Mouse (Mus musculus) regulatory T cell (primary cell): ENCODE results near the gene Nr1h5.

Experiments
- in situ Hi-C: fragments of 300-600 bp; cut with MboI, MseI; formaldehyde crosslinking; loops from one replicate; pipeline ENCODE4 v1.15.1; 2025; ENCODE audit warnings: high pct_unique_total_duplicates

The Nr1h5 gene

GRCm38 (mm10) chr3:102964033-102964432 is at the start of gene Nr1h5:
Nr1h5 (minus strand) TSS chr3:102964133.
- in situ Hi-C loops = no loop called here

GRCm38 (mm10) chr3:103001595-103001994 is 37.7 kb upstream of the Nr1h5 start:
- in situ Hi-C loops = loop anchor here (10.0 kb wide), 1 partner anchor 297 kb away; no protein-coding TSS in a partner anchor

- in situ Hi-C loops = no loop called here
These were observed 33.7 kb upstream of the Nr1h5 start for GRCm38 (mm10) chr3:102997591-102997990.

DNA sequence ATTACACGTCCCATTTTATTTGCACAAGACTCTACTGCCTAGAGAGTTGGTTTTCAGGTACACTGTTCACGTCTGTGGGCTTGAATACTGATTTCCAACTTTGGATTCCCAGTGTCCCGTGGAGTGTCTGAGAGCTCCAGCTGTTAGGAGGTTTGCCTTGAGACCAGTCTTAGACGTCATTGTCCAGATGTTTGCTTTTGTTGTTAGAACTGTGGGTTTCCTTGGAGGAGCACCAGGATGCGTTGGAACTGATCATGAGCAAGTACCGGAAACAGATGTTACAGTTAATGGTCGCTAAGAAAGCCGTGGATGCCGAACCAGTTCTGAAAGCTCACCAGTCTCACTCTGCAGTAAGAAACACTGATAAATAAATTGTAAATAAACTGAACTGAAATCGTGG is 33.1 kb upstream of the Nr1h5 start:
- in situ Hi-C loops = no loop called here

GRCm38 (mm10) chr3:102995605-102996321 is 31.8 kb upstream of the Nr1h5 start, which contains the start of gene Sike1:
Sike1 (plus strand) TSS chr3:102995708.
- in situ Hi-C loops = no loop called here

GRCm38 (mm10) chr3:102995233-102995604 is 31.3 kb upstream of the Nr1h5 start:
- in situ Hi-C loops = no loop called here

DNA sequence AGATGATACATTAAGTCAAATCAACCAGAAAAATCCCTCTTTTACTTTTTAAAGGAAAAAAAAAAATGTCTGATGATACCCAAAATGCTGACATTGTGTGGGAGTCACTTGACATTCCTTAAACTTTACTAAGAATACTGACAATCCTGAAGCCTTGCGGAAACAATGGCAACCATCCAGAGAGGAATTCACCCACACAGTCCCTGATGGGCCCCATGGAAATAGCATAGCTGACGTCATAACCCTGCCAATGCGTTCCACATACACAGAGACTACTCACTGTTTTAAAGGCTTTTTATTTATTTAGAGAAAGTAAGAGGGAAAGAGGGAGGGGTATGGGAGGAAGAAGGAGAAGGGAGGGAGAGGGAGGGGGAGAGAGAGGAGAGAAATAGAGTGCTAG is 29.0 kb upstream of the Nr1h5 start:
- in situ Hi-C loops = no loop called here

- in situ Hi-C loops = no loop called here
These were observed 27.1 kb upstream of the Nr1h5 start for GRCm38 (mm10) chr3:102991041-102991440.

DNA sequence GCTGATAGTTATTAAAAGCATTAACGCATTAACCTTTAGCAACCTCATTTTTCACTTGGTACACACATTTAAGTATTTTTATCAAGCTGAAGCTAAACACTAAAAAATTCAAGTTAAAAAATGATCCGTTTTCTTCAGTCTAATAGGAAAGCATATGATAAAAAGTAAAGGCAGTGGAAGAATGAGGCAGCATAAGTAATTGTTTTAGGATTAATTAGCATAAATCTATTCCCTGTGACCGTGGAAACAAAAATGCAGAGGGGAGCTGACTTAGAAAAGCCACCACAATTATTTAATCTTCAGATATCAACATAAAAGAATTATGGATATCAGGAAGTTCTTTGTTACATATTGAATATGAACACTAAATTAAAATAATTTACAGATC is 16.4 kb upstream of the Nr1h5 start:
- in situ Hi-C loops = no loop called here

DNA sequence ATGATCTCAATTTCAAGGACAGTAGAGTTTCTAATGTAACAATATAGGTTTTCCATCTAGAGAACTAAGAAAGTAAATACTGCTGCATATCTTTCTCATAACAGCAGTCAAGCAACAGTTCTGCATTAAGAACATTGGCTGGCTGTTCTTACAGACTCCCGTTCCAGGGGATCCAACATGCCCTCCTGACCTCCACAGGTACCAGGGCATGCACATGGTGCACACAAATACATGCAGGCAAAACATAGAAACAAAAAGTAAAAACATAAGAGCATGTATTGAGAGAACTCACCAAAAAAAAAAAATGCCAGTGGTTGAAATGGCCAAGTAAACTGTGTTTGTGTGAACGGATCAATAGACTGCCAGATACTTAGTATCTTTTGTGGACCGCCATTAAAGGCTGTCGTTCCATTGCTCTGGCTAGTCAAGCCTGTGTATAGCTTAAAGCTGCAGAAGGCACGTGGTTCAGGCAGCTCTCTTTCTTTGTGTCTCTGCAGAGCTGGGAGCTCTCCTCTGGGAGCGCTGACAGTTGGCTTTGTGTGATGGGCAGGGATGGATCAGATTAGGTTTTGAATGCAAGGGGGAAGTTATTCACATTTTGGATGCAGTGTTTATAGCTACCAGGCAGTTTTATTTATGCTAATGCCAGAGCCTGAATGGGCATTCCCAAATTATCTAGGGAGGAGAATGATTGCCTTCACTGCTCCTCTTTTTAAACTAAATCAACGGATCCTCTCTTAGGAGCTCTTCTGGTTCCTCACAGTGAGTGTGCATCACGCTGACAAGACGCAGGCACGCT is 15.8 kb upstream of the Nr1h5 start:
- in situ Hi-C loops = no loop called here

GRCm38 (mm10) chr3:102976906-102977305 is 13.0 kb upstream of the Nr1h5 start:
- in situ Hi-C loops = no loop called here

DNA sequence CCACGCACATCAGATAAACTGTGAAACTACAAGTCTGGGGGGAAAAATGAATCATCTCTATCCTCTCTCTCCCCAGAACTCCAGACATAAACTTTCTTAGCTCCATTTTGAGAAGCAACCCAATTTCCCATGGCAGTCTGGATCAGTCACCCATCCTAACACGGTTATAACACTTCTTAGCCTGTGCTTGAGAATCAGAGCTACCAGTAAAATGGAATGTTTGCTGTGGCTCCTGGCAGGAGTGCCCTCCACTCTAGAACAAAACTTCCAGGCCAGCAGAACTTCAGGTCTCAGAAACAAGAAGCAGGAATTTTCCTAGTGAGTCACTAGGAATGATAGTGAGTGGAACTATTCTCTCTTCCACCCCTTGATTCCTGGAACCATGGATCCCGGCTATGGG is 6.6 kb upstream of the Nr1h5 start:
- in situ Hi-C loops = loop anchor here (5.0 kb wide), 1 partner anchor 178 kb away; no protein-coding TSS in a partner anchor

- in situ Hi-C loops = loop anchor here (5.0 kb wide), 1 partner anchor 178 kb away; no protein-coding TSS in a partner anchor
These were observed 6.1 kb upstream of the Nr1h5 start for GRCm38 (mm10) chr3:102970067-102970466.

DNA sequence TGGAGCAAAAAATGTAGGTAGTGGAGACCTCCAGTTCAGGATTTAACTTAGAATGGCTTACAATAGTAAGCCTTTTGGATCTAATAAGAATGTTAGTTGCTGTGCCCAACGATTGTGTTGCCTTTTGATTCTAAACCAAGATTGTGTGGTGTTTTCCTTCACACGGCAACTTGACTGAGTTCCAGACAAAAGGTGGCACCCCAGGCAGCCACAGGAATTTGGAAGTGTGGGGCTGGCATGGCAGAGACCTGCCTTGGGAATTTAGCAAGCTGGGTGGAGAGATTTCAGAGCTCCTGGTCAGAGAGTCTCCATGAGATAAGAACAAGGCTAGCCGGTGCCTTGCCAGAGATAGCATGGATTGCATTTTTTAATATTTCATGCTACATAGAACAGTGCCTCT is 8.3 kb downstream of the Nr1h5 start:
- in situ Hi-C loops = no loop called here

- in situ Hi-C loops = no loop called here
These were observed 8.8 kb downstream of the Nr1h5 start for GRCm38 (mm10) chr3:102955143-102955542.

DNA sequence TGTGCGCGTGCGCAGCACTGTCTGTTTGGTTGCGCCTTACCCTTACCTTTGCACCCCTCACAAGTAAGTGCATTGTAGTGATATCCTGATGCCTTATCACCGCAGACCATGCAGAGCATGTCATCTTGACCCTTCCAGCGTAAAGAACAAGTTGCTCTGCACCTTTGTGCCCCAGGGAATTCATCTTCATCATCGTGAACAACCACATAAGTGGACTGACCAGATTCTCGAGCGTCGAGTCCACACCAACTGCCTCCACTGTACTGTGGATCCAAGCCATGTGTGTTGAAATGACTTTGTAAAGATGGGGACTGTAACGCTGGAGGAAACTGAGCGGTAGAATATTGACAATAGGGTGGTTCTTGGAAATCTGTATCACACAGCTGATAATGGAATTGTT is 9.5 kb downstream of the Nr1h5 start:
- in situ Hi-C loops = no loop called here

DNA sequence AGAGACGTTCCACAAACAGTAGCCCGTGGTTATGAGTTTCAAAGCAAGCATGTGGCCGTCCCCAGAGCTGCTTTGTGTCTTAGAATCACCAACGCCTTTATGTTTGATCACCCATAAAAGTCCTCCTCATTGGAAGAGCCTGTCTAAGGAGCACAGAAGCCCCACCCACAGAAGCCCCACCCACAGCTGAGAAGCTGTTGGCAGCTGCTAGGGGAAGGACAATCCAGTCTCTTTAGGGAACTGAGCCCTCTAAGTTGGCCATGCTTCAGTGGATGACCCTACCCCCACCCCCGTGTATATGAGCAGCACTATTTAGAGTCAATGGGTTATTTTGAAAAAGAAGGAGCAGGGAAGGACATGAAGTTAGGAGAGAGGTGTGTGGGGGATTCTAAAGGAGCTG is 17.1 kb downstream of the Nr1h5 start:
- in situ Hi-C loops = no loop called here

- in situ Hi-C loops = no loop called here
These were observed 17.6 kb downstream of the Nr1h5 start for GRCm38 (mm10) chr3:102946312-102946711.

DNA sequence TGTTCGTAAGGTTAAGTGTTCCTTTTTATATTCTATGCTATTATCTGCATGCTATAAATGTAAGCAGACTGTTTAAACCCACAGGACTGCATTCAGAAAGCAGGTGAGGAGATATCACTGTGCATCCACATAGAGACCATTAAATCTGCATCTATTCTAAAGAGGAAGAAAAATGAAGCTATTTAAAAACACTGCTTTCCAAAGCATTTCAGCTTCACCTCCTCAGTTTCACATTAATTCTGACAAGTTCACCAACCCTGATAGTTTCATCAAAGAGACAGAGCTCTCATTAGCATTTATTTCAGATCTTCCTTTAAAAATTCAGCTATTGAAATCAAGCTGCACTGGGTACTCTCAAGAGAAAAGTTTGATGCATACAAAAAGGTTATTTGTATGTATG is 25.8 kb downstream of the Nr1h5 start:
- in situ Hi-C loops = no loop called here

GRCm38 (mm10) chr3:102935451-102936354 is 28.2 kb downstream of the Nr1h5 start, which contains the start of gene Sycp1:
Sycp1 (minus strand) TSS chr3:102936100.
- in situ Hi-C loops = no loop called here

- in situ Hi-C loops = no loop called here
These were observed 64.8 kb downstream of the Nr1h5 start for GRCm38 (mm10) chr3:102899136-102899535.
